Mouse (Mus musculus): ENCODE measurements at regions not wholly inside any gene's neighbourhood (a gene's known extent, or its start where the extent isn't known, plus 50 kb on each side); places are given as distances from the start of the nearest gene placed in this dataset.
"Not testable (repeated sequence)": the region's sequence is repeated elsewhere in the genome, so short reads cannot be mapped to it uniquely, and the experiment has no call there.

DNA sequence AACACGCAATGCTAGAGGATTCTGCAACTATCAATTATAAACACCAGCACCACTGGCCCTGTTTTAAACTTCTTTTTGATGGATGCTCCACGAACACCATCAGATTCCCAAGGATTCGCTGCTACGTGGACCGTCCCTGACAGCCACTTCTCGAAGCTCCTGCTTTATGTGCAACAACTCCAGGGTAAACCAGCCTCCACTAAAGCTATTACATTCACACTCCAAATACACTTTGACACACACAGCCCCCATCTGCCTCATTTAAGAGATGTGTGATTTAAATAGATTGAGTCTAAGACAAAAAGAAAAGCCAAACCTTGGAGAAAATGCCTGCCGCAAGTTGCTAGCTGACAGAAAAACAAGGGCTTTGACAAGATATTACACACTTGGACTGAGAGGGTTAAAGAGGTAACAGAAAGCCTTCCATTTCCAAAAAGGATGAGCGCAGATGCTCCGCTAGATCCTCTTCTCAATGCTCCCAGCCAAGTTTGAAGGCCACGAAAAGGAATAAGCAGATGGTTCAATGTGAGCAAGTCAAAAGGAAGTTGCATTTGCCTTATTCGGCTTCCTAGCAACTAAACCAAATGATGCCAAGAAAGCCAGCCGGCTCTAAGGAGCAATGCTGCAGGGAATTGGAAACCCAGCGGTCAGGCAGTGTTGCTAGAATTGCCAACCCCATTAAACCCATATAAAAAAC, 54.0 kb upstream of the Cnep1r1 start:
- intact Hi-C loops (cut with DNase I): no loop called here
- DNase-seq: no peak

DNA sequence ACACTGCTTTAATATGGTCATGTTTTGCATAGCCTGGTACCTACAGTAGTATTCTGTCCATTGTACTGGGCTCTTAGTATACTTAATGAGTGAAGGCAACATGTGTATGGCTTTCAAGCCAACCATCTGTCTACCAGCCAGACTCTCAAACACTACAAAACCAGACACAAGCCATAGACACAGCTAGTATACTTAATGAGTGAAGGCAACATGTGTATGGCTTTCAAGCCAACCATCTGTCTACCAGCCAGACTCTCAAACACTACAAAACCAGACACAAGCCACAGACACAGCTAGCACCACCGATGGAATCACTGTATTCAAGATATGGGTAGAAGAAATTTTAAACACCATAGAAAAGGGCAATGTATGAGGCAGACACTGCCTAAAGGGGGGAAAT, 59.5 kb upstream of the Cnep1r1 start:
- intact Hi-C loops (cut with DNase I); DNase-seq: not testable (repeated sequence)

DNA sequence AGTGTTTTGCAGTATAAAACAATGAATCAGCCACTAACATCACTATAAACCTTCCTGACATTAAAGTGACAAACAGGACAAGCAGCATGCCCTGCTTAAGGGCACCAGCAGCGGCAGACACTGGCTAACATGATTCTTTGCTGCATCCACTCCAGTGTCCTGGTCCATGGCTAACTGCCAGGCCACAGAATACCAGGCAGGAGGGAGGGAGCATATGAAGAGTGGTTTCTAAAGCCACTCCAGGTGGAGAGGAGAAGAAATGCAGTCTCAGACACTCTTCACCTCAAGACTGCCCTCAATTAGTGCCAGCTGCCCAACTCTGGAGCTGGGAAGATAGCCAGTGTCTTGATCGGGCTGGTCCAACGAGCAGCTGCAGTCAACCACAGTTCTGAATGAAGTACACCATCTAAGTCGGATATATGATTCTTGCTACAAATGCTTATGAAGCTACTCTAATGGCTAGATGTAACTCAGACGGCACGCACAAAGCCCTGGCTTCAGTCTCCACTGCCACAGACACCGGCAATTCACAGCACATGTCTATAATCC, 60.8 kb upstream of the Cnep1r1 start:
- intact Hi-C loops (cut with DNase I): no loop called here
- no peak for DNase-seq

DNA sequence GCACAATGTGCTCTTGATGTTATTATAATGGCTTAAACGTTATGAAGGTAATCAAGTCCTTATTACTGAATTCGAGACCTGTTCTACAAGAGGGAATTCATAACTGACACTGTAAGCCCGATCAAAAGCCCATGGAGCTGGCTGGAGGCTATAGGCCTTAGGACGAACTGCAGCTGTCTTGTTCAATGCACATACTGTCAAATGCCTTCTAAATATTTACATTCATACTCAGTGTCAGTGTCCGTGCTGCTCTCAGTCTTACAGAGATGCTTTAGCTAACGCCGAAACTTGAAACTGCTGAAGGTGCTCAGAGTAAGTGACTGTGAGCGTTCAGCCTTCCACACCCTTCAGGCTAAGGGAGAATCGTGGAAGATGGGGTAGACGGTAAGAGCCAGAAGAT, 67.9 kb upstream of the Cnep1r1 start:
- DNase-seq: no peak
- intact Hi-C loops (cut with DNase I): no loop called here

DNA sequence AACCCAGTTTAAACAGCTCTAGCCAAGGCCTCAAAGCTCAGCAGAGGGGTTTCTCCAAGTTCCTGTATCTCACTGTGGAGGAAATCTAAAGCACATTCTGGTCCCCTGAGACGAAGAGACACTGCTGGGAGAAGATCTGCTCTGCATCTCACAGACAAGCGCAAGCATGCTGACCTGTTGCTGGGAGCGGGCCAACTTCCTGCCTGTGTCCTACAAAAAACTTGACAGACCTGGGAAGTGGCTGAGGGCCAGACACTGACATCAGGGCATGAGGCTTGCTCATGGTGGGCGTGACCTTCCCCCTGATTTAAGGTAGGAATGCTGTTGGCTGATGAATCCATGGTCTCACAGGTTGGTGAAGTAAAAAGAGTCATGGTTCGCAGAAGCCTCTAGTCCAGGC, 69.5 kb upstream of the Cnep1r1 start:
- DNase-seq: peak; percentile 47 to 56
- intact Hi-C loops (cut with DNase I): no loop called here

DNA sequence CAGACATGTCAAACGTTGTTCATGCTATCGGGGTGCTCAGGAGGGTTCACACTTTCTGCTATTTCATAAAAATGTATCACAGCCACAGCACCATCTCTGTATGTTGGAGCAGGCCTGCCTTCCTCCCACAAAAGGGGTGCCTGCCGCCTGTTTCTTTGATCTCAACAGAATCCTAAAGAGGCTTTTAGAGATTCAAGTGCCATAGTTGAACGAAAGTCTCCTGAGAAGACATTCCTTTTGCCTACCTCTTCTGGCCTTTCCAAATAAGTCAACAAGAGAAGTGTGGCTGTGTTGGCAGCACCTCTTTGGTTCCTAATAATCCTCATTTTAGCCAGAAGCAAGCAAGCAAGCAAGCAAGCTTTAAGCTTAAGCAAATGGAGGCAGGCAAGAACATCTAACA, 72.6 kb upstream of the Cnep1r1 start:
- intact Hi-C loops (cut with DNase I): no loop called here
- no peak for DNase-seq

DNA sequence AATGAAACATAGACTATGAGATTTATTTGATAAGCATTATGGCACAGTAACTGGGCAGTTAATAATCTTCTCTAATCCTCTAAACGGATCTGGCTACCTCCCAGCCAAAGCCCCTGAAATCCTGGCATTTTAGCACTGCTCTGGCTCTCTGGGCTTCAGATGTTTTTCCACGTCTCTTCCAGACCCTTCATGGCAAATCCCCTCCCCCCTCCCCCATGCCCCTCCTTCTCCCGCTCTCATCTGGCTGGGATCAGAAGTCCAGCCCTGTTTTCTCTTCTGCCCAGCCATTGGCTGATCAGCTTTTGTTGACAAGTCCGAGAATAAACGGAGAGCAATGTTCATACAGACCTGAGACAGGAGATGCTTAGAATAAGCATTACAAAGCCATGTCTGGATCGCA, 79.3 kb upstream of the Cnep1r1 start:
- no peak for DNase-seq
- intact Hi-C loops (cut with DNase I): no loop called here

DNA sequence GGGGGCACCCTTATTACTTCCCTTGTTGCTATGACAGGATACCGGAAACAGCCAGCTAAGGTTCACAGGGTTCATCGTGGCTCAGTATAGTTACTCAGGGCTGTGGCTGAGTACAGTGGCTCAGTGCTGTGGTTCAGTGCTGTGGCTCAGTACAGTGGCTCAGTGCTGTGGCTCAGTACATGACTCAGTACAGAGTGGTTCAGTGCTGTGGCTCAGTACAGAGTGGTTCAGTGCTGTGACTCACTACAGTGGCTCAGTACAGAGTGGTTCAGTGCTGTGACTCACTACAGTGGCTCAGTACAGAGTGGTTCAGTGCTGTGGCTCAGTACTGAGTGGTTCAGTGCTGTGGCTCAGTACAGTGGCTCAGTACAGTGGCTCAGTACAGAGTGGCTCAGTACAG, 78.6 kb upstream of the Zfp423 start:
- intact Hi-C loops (cut with DNase I): no loop called here
- no peak for DNase-seq

DNA sequence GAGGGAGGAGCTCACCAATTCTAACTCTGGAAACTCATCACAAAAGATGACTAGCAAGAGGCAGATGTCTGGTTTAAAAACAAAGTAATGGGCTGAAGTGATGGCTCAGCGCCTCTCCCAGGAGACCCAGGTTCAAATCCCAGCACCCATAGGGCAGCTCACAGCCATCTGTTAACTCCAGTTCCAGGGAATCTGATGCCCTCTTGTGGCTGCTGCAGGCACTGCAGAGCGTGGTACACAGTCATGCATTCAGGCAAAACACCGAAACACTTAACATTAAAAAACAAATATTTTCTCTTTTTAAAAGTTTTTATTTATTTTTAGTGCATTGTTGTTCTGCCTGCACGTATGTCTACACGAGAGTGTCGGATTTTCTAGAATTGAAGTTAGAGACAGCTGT, 73.7 kb upstream of the Zfp423 start:
- DNase-seq: no peak
- intact Hi-C loops (cut with DNase I): no loop called here

DNA sequence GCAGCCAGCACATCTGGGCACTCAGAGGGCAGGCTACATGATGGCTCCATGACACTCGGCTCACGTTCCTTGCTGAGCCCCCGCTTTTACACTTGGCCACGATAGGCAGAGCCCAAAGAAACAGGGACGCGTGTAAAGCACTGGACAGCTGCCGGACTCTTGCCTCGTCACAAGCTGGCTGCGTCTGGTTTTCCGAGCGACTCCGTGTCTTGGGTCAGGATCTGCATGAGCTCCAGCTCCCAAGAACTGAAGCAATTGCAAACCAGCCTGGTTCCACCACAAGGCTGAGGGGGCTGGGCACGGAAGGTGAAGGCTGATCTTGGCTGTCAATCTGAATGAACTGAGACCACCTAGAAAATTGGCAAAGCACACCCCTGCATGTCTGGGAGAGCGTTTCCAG, 65.1 kb upstream of the Zfp423 start:
- intact Hi-C loops (cut with DNase I): loop anchor here (5.0 kb wide), 2 partner anchors 362 to 382 kb away; no protein-coding TSS in a partner anchor
- DNase-seq: no peak

DNA sequence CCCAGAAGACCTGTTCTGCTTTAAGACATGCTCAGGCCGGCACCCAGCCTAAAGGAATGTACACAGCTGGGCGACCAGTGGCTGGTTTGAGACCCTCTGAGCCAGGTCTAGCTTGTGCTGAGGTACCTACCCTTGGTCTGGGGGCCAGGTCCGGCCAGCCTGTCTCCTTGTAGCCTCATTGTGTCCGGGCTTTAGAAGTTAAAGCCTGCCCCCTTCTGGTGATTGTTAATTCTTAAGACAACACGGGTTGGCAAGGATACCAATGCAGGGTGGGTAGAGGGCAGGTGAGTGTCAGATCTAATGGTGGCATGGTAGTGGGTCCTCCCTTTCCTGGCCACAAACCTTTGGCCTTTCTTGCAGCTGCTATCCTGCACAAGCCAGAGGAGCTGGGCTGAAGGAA, 64.0 kb upstream of the Zfp423 start:
- intact Hi-C loops (cut with DNase I): loop anchor here (2.0 to 5.0 kb wide), 4 partner anchors 307 to 429 kb away; no protein-coding TSS in a partner anchor
- DNase-seq: peak; percentile 15 to 56

DNA sequence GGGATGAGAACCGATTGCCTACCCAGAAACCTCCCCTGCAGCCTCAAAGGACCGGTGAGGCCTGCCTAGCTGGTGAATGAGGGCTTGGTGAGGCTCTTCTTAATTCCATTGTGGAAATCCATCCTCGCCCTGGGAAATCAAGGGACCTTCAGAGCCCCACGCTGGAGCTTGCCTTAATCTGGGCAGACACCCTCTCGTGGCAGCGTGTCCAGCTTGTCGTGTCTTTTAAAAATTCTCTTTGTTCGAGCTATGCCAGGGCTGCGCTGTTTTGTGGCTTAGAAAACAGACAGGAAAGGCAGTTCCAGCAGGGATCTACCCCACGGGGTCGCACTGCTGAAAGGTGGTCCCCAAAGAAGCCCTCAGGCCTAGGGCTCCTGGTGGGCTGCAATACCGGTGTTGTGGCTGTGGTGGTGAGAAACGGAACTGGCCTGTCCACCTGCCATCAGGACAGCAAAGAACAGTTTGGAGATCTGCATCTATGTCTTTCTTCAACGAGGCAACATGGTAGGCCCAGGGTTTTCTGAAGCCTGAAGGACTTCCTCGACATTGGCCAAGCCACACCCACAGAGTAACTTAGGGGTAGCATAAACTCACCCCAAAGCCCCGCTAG, 63.5 kb upstream of the Zfp423 start:
- DNase-seq: no peak

DNA sequence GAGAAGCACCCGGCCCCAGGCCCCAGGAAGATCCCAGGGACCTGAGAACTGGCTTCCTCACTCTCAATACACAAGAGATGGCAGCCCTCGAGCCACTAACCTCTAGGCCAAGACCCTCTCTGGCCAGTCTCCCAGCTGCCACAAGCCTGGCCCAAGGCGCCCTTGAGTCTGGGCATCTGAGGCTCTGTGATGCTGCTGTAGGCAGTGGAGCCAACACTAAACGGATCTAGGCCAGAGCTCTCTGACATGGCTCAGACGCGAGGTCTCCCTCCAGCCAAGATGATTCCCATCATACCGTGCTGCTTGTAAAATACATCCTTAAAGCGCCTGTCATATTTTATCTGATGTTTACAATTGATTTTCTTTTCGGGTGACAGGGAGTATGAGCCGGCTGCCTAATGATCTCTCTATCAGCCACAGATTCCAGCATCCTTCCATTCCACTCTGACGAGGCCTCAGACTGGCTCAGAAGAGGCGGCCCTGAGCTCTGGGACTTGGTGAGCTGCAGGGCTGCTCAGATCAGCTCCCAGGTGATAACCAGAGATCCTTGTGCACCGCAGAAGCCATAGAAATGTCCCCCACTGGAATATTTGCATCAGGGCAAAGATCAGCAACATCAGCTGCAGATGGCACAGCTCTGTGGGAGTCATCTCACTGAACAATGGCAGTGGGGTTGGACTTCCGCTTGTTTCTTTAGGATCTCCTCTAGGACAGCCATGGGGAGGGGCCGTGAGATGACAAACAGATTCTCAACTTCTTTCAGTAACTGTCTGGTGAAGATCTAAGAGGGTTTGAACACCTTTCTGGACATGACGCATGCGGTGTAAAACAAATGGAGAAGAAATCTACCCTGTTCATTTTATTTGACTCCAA, 60.1 kb upstream of the Zfp423 start:
- DNase-seq: no peak
- intact Hi-C loops (cut with DNase I): loop anchor here (5.0 to 10.0 kb wide), 3 partner anchors 155 to 377 kb away; no protein-coding TSS in a partner anchor

More for the DNA sequence above, 63.5 kb upstream of the Zfp423 start:
- intact Hi-C loops (cut with DNase I): loop anchor here (2.0 to 5.0 kb wide), 4 partner anchors 306 to 428 kb away; no protein-coding TSS in a partner anchor

DNA sequence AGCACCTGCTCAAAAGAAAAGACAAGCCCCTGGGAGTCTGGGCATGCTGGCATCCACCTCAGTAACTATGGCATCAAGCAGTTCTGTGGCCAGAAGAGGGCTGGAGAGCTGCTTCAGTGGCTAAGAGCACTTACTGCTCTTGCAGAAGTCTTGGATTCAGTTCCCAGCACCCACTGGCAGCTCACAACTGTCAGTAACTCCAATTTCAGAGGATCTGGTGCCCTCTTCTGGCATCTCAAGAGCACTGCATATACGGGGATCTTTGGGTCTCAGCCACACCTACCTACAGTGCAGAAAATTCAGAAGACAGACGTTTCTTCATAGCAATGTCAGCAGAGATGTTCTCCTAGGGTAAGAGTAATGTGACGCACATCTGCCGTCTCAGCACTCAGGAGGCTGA, 59.1 kb upstream of the Zfp423 start:
- DNase-seq: no peak
- intact Hi-C loops (cut with DNase I): loop anchor here (10.0 kb wide), 1 partner anchor 154 kb away; no protein-coding TSS in a partner anchor

DNA sequence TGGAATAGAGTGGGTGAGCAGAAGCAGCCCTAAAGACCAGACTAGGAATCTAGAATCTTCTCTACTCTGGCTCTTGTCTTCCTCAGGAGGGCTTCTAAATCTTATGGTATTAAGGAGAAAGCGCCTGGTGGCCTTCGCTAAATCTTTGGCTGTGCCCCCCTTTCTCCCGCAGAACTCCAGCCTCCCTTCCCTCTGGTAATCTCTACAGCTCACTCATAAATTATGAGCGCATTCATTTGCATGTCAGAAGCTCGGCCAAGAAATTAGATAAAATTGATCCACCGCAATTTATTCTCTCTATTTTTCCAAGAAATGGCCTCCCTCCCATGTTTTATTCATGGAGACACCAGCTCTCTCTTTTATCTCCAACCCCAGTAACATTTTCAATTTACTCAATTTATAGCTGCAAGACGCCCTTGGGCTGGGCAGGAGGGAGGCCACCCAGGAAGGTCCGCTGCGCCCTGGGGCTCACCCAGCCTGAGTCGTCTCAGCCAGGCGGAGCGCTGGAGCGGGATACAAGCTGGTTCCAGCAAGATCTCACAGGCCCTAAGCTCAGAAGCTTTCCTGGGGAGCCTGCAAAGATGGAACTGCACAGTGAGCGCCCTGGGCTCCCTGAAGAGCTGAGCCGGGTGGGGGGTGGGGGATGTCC, 52.9 kb upstream of the Zfp423 start:
- intact Hi-C loops (cut with DNase I): loop anchor here (10.0 kb wide), 1 partner anchor 148 kb away; no protein-coding TSS in a partner anchor

DNA sequence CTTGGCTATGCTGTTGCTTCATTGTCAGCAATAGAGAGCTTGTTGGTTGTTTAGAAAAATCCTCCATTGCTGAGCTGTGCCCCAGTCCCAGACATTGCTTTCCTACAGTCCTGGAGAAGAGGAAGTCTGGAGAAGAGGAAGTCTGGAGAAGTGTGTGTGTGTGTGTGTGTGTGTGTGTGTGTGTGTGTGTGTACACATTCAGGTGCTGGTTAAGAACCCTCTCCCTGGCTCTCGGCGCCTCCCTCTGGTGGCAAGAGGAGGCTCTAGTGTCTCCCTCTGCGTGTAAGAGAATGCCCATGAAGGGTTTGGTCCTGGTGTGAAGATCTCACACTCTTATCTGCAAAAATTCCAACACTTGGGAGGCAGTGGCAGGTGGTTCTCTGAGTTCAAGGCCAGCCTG, 51.2 kb upstream of the Zfp423 start:
- intact Hi-C loops (cut with DNase I): loop anchor here (2.0 to 10.0 kb wide), 2 partner anchors 50 to 146 kb away; no protein-coding TSS in a partner anchor
- DNase-seq: peak; percentile 47 to 55

More for the DNA sequence above, 52.9 kb upstream of the Zfp423 start:
- no peak for DNase-seq

DNA sequence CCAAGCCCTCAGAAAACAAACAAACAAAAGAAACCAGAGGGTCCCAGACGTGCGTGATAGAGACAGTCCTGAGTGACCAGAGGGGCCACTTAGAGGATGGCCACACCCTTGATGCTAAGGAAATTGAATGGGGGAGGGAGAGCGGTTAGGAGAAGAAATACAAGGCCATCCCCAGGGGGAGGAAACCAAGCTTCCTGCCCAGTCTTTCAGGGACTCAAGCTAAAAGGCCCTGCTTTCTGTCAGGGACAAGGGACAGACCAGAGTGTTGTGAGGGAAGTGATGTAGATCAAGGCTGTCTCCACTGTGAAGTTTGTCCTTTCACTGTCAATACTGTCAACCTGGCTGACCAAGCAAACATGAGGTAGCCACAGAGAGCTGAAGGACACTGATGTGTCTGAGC, 50.5 kb upstream of the Zfp423 start:
- intact Hi-C loops (cut with DNase I): loop anchor here (2.0 to 10.0 kb wide), 2 partner anchors 49 to 145 kb away; no protein-coding TSS in a partner anchor
- DNase-seq: no peak

Data from heart, postnatal 14 days (tissue).